Mouse (Mus musculus) forebrain, embryonic 11.5 days (tissue): ENCODE measurements around the gene Ankrd49. TPM values are rescaled to one million over a fixed set of nuclear protein-coding genes. Genes with fewer than 3 reads are reported as not detected.

Experiments
- ATAC-seq: fragments of 200-750 bp; cut with Nextera tagmentation; replicated peaks from 2 replicates; pipeline ENCODE4 v1.8.0; 2017; ENCODE audit warnings: moderate TSS enrichment; ENCODE audit not compliant: low FRiP score
- DNase-seq: peaks from one replicate; pipeline ENCODE4 v3.0.0-alpha.2; 2017; ENCODE audit warnings: low spot score
- H3K27ac ChIP-seq: fragments of 300-500 bp; sonication (generic); 2 replicates; pipeline ENCODE4 v1.5.1; 2014; ENCODE audit warnings: low read depth, low read length
- H3K27me3 ChIP-seq: fragments of 300-500 bp; sonication (generic); 2 replicates; pipeline ENCODE4 v1.6.1; 2014; ENCODE audit warnings: mild to moderate bottlenecking, low read length, mixed read lengths; ENCODE audit not compliant: control insufficient read depth, insufficient read depth
- H3K36me3 ChIP-seq: fragments of 300-500 bp; sonication (generic); 2 replicates; pipeline ENCODE4 v1.6.1; 2014; ENCODE audit warnings: mild to moderate bottlenecking, low read length, moderate library complexity, mixed read lengths; ENCODE audit not compliant: control insufficient read depth, insufficient read depth
- H3K4me1 ChIP-seq: fragments of 300-500 bp; sonication (generic); replicated peaks from 2 replicates; pipeline ENCODE4 v1.6.1; 2014; ENCODE audit warnings: low read length, mixed read lengths; ENCODE audit not compliant: control insufficient read depth, insufficient read depth
- H3K4me2 ChIP-seq: fragments of 300-500 bp; sonication (generic); 2 replicates; pipeline ENCODE4 v1.6.1; 2014; ENCODE audit warnings: low read depth, mild to moderate bottlenecking, low read length, moderate library complexity, mixed read lengths; ENCODE audit not compliant: severe bottlenecking
- H3K4me3 ChIP-seq: fragments of 300-500 bp; sonication (generic); 2 replicates; pipeline ENCODE4 v1.5.1; 2014; ENCODE audit warnings: low read depth, low read length
- H3K9ac ChIP-seq: fragments of 300-500 bp; sonication (generic); 2 replicates; pipeline ENCODE4 v1.6.1; 2014; ENCODE audit warnings: low read length
- H3K9me3 ChIP-seq: fragments of 300-500 bp; sonication (generic); 2 replicates; pipeline ENCODE4 v1.6.1; 2016; ENCODE audit warnings: low read length, mixed read lengths; ENCODE audit not compliant: control insufficient read depth
- WGBS: fragments of 180-500 bp; shearing (Covaris S2); extraction: QIAGEN DNeasy Blood & Tissue Kit; methylation state at CpG from one replicate; pipeline ENCODE4 v1.1.7; 2014; 5-methylcytosine and 5-hydroxymethylcytosine counted together
- polyA plus RNA-seq: library from polyadenylated mRNA; unstranded; fragments of >200 nt; fragmentation: Nextera tagmentation; extraction: Ambion mirVana; gene quantifications from 2 replicates; pipeline ENCODE4 v1.2.1, GENCODE M21; 2014

Gene Ankrd49
- polyA plus RNA-seq = 55.2 and 61.6 TPM in 2 replicates

DNA sequence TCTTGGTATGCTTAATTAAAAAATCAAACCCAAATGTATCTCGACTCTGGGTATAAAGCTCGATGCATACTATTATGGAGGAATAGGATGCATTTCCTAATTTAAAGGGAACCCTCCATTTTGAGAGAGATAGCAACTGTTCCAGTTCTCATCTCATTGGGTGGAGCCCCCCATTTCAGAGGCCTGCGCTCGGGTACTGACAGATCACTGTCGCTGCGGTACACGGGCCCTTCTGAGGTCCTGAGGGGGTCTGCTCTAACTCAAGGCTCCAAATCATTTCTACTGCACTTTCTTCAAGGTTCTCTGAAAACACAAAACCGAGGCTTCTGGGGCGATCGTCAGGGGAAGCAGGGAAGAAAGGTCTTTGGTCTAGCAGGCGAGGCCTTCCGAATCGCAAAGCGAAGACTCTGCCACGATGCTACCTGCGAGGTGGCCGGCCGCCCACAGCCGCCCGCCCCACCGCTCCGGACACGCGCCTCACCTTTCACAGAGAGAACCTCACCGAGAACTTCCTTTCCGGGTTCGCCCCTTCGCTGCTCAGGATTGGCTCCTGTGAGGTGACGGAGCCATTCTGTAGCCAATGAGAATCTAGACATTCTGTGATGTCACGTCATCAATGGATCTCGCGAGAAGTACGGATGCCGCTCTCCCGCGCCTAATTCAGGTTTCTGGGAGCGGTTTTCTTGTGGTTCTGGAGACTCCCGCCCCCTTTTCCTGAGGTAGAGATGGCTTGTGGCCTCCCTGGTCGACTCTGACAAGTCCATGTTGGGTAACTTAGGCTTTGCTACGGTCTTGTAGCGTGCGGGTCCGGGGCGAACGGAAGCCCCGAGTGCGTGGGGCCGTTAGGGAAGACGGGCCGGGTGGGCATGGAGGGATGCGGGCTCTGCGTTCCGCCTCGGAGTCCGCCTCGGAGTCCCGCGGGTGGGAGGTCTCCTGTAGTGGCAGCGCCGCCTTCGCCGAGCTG is at the start of gene Ankrd49, which contains the start of gene Mre11a:
TSS of gene Ankrd49 (minus strand) at position 818 of the 964 bp plus-strand sequence.
TSS of gene Mre11a (plus strand) at position 616 of the 964 bp plus-strand sequence.
- Histone ChIP-seq H3K36me3 (peaks cover 3% of the 10 kb centered on the region; the same call in 1 of the 2 replicates), H3K27me3 (no peaks in the 10 kb centered on the region), H3K4me2 (peak within 1 kb of the TSS; percentile 80), H3K9ac (peak within 1 kb of the TSS; percentile 87), H3K4me1 (no peaks in the 10 kb centered on the region), H3K27ac (peak within 1 kb of the TSS; percentile 89), H3K9me3 (no peaks in the 10 kb centered on the region), H3K4me3 (peak within 1 kb of the TSS; percentile 76)
- WGBS = under 1% methylated on average over 62 of the region's 62 CpGs
- DNase-seq (peak; percentile 94), ATAC-seq (peak; percentile 99)

DNA sequence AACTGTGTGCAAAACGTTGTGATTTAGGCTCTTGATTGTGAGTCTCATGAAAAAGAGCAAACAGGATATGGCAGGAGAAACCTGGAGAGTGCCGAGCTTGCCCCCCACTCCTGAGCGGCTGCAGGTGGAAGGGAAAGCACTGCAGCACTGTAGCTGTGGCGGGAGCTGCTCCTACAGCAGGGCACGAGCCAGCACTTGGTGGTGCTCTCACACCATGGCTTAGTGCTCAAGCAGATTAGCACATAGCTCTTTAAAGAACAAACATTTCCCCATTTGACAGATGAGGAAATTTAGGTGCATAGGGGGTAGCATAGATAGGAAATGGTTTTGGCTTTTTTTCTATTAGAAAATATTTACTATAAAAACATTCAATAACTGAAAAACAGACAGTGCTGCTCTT is 47.4 kb upstream of the Ankrd49 start:
- DNase-seq (no peak), ATAC-seq (no peak)
- H3K36me3 ChIP-seq = no peaks in the 10 kb centered on the region; the same call in 1 of the 2 replicates
- H3K27me3 ChIP-seq = no peaks in the 10 kb centered on the region
- WGBS = 85% methylated on average over 5 of the region's 5 CpGs
- no peaks in the 10 kb centered on the region for H3K4me1 ChIP-seq
- H3K9ac ChIP-seq = no peak overlapping the region
- no peak overlapping the region for H3K4me2 ChIP-seq
- no peak overlapping the region for H3K4me3 ChIP-seq
- H3K27ac ChIP-seq = no peak overlapping the region
- H3K9me3 ChIP-seq = no peaks in the 10 kb centered on the region

DNA sequence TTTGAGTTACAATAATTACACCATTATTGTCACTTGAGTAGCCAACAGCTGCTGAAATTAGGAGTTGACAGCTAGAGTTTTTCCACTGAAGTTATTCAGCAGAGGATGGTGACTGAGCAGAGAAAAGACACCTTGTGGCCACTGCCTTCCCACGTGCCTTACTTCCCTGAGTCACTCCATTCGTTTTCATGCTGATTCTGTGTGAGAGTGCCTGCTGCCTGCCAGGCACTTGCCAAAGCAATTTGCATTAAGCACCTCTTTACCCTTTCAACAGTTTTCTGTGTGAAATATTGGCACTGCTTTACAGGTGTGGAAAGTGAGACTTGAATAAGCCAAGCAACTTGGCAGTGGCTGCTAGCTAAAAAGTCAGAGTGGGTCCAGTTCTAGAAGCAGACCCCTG is 43.2 kb upstream of the Ankrd49 start:
- Histone ChIP-seq H3K27ac (no peak overlapping the region), H3K27me3 (no peaks in the 10 kb centered on the region), H3K9ac (no peak overlapping the region), H3K9me3 (no peaks in the 10 kb centered on the region), H3K4me1 (no peaks in the 10 kb centered on the region), H3K4me3 (no peak overlapping the region), H3K4me2 (no peak overlapping the region), H3K36me3 (no peaks in the 10 kb centered on the region; the same call in 1 of the 2 replicates)
- DNase-seq = no peak
- 90% methylated on average over 2 of the region's 2 CpGs for WGBS
- no peak for ATAC-seq

DNA sequence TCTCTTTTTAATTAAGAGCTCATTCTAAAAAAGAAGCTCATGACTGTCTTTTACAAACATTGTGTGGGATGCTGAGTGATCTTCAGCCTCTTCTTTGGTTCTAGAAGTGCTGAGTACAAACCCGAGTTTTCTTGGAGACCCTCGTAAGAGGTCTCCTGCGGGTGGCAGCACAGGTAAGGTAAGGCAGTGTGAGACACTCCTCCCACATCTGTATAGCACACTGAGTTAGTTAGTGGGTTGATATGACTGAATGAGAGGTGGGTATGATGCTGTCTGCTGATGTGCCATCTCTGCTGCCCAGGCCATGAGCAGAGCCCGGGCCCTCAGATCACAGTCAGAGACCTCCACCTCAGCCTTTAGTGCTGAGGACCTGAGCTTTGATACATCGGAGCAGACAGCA is 40.2 kb upstream of the Ankrd49 start:
- no peak for DNase-seq
- no peak for ATAC-seq
- Histone ChIP-seq H3K4me3 (no peak overlapping the region), H3K4me2 (no peak overlapping the region), H3K27ac (no peak overlapping the region), H3K36me3 (no peaks in the 10 kb centered on the region; the same call in 1 of the 2 replicates), H3K4me1 (no peaks in the 10 kb centered on the region), H3K27me3 (no peaks in the 10 kb centered on the region), H3K9me3 (no peaks in the 10 kb centered on the region), H3K9ac (no peak overlapping the region)
- WGBS = 88% methylated on average over 5 of the region's 5 CpGs

DNA sequence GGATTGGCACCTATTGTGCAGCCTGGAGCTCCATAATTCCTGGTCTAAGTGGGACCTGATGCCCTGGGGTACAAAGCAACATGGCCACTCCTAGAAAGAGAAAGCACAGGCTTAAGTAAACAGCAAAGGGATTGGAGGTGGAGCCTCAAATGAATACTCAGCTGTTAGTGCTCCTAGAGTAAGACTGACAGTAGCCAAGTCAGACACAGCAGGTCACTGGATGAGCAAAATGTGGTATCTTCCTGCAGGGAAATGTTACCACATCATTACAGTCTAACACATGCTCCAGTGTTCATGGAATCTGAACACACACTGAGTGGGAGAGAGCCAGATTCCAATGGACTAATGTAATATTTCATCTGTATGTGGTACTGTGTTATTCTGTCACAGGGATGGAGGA is 36.7 kb upstream of the Ankrd49 start:
- H3K36me3 ChIP-seq = no peaks in the 10 kb centered on the region
- DNase-seq = no peak
- no peak overlapping the region for H3K9ac ChIP-seq

DNA sequence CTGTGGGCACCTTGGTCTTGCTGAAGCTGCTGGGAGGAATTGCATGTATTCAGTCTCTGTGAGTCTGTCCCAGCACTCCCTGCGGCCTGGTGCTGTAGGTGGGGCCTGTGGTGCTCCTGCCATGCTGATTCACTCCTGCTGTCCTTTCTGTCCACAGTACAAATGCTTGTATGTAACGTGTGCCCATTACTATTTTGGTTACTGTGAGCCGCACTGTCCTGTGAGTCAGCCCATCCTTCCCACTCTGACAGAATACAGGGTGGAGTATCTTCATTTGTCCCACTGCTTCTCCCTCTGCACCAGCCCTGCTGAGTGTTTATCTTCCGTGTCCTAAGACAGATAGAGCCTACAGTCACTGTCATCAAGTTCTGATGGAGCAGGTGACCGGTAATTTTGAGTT is 25.5 kb upstream of the Ankrd49 start:
- Histone ChIP-seq H3K9me3 (no peaks in the 10 kb centered on the region), H3K9ac (no peak overlapping the region), H3K27ac (no peak overlapping the region), H3K4me2 (no peak overlapping the region), H3K36me3 (peaks cover 3% of the 10 kb centered on the region), H3K27me3 (no peaks in the 10 kb centered on the region), H3K4me1 (no peaks in the 10 kb centered on the region), H3K4me3 (no peak overlapping the region)
- WGBS = 96% methylated on average over 5 of the region's 5 CpGs
- no peak for DNase-seq
- ATAC-seq = no peak

More for the DNA sequence above, 36.7 kb upstream of the Ankrd49 start:
- H3K4me1 ChIP-seq = no peaks in the 10 kb centered on the region
- ATAC-seq = no peak
- no peak overlapping the region for H3K4me3 ChIP-seq
- H3K27ac ChIP-seq = no peak overlapping the region
- H3K9me3 ChIP-seq = no peaks in the 10 kb centered on the region
- no peak overlapping the region for H3K4me2 ChIP-seq
- H3K27me3 ChIP-seq = no peaks in the 10 kb centered on the region

DNA sequence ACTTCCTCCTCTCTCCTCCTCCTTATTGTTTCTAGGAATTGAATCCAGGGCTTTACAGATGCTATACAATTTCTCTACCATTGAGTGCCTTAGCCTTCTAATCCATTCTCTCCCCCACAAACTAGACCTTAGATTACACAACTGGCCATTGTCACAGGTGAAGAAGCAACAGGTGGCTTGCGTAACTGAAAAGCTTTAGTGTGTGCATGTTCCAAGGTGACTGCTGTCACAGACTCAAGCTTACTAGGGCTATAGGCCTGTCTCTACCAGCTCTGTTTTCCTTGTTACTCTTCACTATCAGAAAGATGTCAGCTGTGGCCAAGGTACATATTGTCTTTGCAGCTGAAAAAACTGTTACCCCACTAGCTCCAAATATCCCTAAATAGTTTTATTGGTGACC is 22.1 kb upstream of the Ankrd49 start:
- no peak overlapping the region for H3K9ac ChIP-seq
- H3K27me3 ChIP-seq = no peaks in the 10 kb centered on the region
- no peaks in the 10 kb centered on the region for H3K9me3 ChIP-seq
- WGBS = 91% methylated on average over 1 of the region's 1 CpGs
- ATAC-seq (no peak), DNase-seq (no peak)
- no peak overlapping the region for H3K27ac ChIP-seq
- no peak overlapping the region for H3K4me3 ChIP-seq
- H3K4me2 ChIP-seq = no peak overlapping the region
- no peaks in the 10 kb centered on the region; the same call in 1 of the 2 replicates for H3K36me3 ChIP-seq
- no peaks in the 10 kb centered on the region for H3K4me1 ChIP-seq

DNA sequence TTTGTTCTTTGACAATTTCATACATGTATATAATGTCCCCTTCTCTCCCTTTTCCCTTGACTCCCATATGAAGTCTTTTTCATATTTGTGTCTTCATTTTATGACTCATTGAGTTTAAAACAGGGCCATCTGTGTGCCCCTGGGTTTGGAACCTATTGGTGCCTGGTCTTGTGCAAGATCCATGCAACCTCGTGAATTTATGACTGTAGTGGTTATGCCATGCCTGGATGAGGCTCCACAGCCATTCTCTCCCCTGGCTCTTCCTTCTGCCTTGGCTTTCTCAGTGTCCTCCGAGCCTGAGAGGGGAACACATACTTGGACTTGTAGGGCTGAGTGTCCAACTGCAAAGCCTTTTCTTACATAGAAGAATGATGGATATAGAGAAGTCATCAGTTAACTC is 21.1 kb upstream of the Ankrd49 start:
- no peaks in the 10 kb centered on the region for H3K9me3 ChIP-seq
- no peak for ATAC-seq
- peaks cover under 1% of the 10 kb centered on the region; the same call in 1 of the 2 replicates for H3K36me3 ChIP-seq
- DNase-seq = no peak
- H3K27me3 ChIP-seq = no peaks in the 10 kb centered on the region
- H3K4me1 ChIP-seq = no peaks in the 10 kb centered on the region
- H3K9ac ChIP-seq = no peak overlapping the region
- H3K27ac ChIP-seq = no peak overlapping the region
- WGBS = 87% methylated on average over 2 of the region's 2 CpGs
- H3K4me2 ChIP-seq = no peak overlapping the region
- H3K4me3 ChIP-seq = no peak overlapping the region
